Mouse (Mus musculus): Measurements from ENCODE around the gene Nsun4. TPM values are rescaled to one million over a fixed set of nuclear protein-coding genes. Genes with fewer than 3 reads are reported as not detected.

The Nsun4 gene
- polyA plus RNA-seq, 1 experiment, result 22.6 TPM

DNA sequence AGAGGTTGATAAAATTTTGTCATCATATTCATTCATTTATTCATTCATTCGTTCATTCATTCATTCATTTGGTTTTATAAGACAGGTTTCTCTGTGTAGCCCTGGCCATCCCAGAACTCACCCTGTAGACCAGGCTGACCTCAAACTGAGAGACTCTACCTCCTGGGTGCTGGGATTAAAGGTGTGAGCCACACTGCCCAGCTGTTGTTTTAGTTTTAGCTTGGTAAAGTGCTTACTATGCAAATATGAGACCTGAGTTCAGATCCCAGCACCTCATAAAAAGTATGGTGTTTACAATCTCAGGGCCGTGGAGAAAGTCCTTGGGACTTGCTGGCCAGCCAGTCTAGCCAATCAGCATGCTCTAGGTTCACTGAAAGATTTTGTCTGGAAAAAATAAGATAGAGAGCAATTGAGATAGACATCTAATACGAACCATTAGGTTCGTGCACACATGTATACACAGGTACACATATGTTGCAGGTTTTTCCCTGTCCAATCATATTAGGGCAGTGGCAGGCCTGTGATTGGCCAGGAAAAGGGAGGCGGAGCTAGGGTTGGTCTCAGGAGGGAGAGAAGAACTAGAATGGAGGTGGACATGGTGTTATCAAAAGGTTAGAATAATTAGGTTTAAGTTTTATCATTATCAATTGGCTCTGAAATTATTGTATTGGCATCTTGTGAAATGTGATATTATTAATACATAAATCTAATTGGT, 5.5 kb upstream of the Nsun4 start:
- no peak overlapping the region for H3K27ac ChIP-seq (replicated peaks; ENCODE audit: low read depth, low read length)
- H3K4me3 ChIP-seq (ENCODE audit: insufficient read depth, low read depth, low read length), result no peak overlapping the region
- no peaks in the 10 kb centered on the region for H3K4me1 ChIP-seq (ENCODE audit: control insufficient read depth, insufficient read depth, insufficient read length, low read length)

DNA sequence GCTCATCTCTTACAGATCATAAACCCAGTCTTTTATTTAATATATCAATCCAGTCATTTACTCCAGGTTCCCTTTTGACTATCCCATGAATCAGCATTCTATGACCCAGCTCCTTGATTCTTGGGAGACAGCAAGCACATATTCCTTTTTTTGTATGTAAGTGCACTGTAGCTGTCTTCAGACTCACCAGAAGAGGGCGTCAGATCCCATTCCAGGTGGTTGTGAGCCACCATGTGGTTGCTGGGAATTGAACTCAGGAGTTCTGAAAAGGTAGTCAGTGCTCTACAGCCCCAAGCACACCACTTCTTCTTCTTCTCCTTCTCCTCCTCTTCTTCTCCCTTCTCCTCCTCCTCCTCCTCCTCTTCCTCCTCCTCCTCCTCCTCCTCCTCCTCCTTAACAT, 3.9 kb upstream of the Nsun4 start:
- no peak overlapping the region for H3K27ac ChIP-seq (replicated peaks; ENCODE audit: low read depth, low read length)
- no peak overlapping the region for H3K4me3 ChIP-seq (ENCODE audit: insufficient read depth, low read depth, low read length)
- peaks cover under 1% of the 10 kb centered on the region; the same call in 1 of the 2 replicates for H3K4me1 ChIP-seq (ENCODE audit: control insufficient read depth, insufficient read depth, insufficient read length, low read length)

- H3K27ac ChIP-seq (replicated peaks; ENCODE audit: low read depth, low read length), result peak overlapping the region; percentile 93
- H3K4me3 ChIP-seq (ENCODE audit: insufficient read depth, low read depth, low read length), result peak overlapping the region; percentile 83
- peaks cover 3% of the 10 kb centered on the region; the same call in 1 of the 2 replicates for H3K4me1 ChIP-seq (ENCODE audit: control insufficient read depth, insufficient read depth, insufficient read length, low read length)
Observed at GRCm38 (mm10) chr4:116052526-116053293, 966 bp downstream of the Nsun4 start.

- no peak overlapping the region for H3K4me3 ChIP-seq (ENCODE audit: insufficient read depth, low read depth, low read length)
- H3K27ac ChIP-seq (replicated peaks; ENCODE audit: low read depth, low read length), result no peak overlapping the region
- peaks cover 3% of the 10 kb centered on the region; the same call in 1 of the 2 replicates for H3K4me1 ChIP-seq (ENCODE audit: control insufficient read depth, insufficient read depth, insufficient read length, low read length)
Observed at GRCm38 (mm10) chr4:116049211-116049610, 4.5 kb downstream of the Nsun4 start.

- H3K27ac ChIP-seq (replicated peaks; ENCODE audit: low read depth, low read length), result no peak overlapping the region
Observed at GRCm38 (mm10) chr4:116048130-116048920, 5.4 kb downstream of the Nsun4 start.

DNA sequence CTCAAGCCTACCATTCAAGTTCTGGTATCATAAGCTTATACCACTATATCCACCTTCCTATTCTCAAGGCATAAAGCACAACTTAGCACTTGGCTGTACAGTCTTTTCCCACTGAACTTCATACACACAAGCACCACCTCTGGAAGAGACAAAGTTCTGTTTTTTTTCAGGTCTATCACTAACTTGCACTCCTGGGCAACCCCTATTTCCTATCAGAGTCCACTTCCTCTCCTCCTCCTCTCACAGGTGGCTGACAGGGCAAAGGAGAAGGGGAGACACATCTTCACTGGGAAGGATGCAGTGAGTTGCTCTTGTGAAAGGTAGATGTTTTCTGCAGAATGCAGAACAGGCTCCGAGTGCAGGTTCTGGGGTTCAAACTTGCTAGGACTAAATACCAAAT, 6.0 kb downstream of the Nsun4 start:
- H3K27ac ChIP-seq (replicated peaks; ENCODE audit: low read depth, low read length), result no peak overlapping the region

More at GRCm38 (mm10) chr4:116048130-116048920, 5.4 kb downstream of the Nsun4 start:
- Histone ChIP-seq H3K4me3 (ENCODE audit: insufficient read depth, low read depth, low read length) (no peak overlapping the region), H3K4me1 (ENCODE audit: control insufficient read depth, insufficient read depth, insufficient read length, low read length) (peaks cover 3% of the 10 kb centered on the region; the same call in 1 of the 2 replicates)

DNA sequence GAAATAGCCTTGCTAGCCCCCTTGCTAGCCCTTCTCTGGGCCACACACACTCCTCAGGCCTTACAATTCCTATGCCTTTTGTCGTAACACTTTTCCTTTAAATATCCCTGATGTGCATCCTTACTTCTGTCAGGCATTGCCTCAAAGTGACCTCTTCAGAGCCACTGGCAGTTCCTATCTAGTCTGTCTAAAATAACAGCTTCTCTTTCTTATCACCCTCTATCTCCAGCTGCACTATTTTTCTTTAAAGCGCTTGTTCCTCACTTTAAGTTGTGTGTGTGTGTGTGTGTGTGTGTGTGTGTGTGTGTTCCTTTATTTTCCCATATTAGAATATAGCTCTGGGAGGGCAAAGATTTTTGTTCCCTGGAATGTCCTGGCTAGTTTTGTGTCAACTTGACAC, 7.1 kb downstream of the Nsun4 start:
- Histone ChIP-seq H3K4me3 (ENCODE audit: insufficient read depth, low read depth, low read length) (no peak overlapping the region), H3K27ac (replicated peaks; ENCODE audit: low read depth, low read length) (no peak overlapping the region), H3K4me1 (ENCODE audit: control insufficient read depth, insufficient read depth, insufficient read length, low read length) (no peaks in the 10 kb centered on the region)

More for the DNA sequence above, 6.0 kb downstream of the Nsun4 start:
- peaks cover 3% of the 10 kb centered on the region; the same call in 1 of the 2 replicates for H3K4me1 ChIP-seq (ENCODE audit: control insufficient read depth, insufficient read depth, insufficient read length, low read length)
- no peak overlapping the region for H3K4me3 ChIP-seq (ENCODE audit: insufficient read depth, low read depth, low read length)

- Histone ChIP-seq H3K4me3 (ENCODE audit: insufficient read depth, low read depth, low read length) (no peak overlapping the region), H3K27ac (replicated peaks; ENCODE audit: low read depth, low read length) (no peak overlapping the region), H3K4me1 (ENCODE audit: control insufficient read depth, insufficient read depth, insufficient read length, low read length) (no peaks in the 10 kb centered on the region)
Observed at GRCm38 (mm10) chr4:116042186-116042585, 11.5 kb downstream of the Nsun4 start.

DNA sequence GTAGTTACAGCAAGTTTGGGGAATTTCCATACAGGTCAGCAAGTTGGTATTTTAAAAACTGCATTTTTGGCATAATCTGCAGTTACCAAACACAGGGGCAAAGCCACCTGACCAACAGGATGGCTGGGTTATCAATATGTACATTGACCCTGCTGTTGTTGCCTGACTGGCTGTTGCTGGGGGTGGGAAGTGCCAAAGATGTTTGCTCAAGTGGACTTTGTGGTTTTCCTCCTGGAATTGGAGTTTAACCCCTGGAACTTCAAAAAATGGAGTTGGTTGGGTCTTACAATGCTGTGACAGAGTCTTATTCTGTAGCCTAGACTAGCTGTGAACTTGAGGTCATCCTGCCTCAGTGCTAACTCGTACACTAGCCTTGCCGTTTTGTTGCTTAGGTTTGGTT, 13.2 kb downstream of the Nsun4 start:
- Histone ChIP-seq H3K27ac (replicated peaks; ENCODE audit: low read depth, low read length) (no peak overlapping the region), H3K4me1 (ENCODE audit: control insufficient read depth, insufficient read depth, insufficient read length, low read length) (no peaks in the 10 kb centered on the region), H3K4me3 (ENCODE audit: insufficient read depth, low read depth, low read length) (no peak overlapping the region)

- Histone ChIP-seq H3K27ac (replicated peaks; ENCODE audit: low read depth, low read length) (no peak overlapping the region), H3K4me1 (ENCODE audit: control insufficient read depth, insufficient read depth, insufficient read length, low read length) (no peaks in the 10 kb centered on the region), H3K4me3 (ENCODE audit: insufficient read depth, low read depth, low read length) (no peak overlapping the region)
Observed at GRCm38 (mm10) chr4:116033374-116033773, 20.3 kb downstream of the Nsun4 start.

- no peaks in the 10 kb centered on the region for H3K4me1 ChIP-seq (ENCODE audit: control insufficient read depth, insufficient read depth, insufficient read length, low read length)
- no peak overlapping the region for H3K4me3 ChIP-seq (ENCODE audit: insufficient read depth, low read depth, low read length)
- no peak overlapping the region for H3K27ac ChIP-seq (replicated peaks; ENCODE audit: low read depth, low read length)
Observed at GRCm38 (mm10) chr4:116032906-116033305, 20.8 kb downstream of the Nsun4 start.

- H3K27ac ChIP-seq (replicated peaks; ENCODE audit: low read depth, low read length), result no peak within 1 kb of the TSS
- H3K4me1 ChIP-seq (ENCODE audit: control insufficient read depth, insufficient read depth, insufficient read length, low read length), result no peaks in the 10 kb centered on the region
- peak within 1 kb of the TSS; percentile 58 for H3K4me3 ChIP-seq (ENCODE audit: insufficient read depth, low read depth, low read length)
Observed at GRCm38 (mm10) chr4:116017902-116018746, 35.6 kb downstream of the Nsun4 start, which contains the start of gene Faah. TSS of gene Faah (minus strand) at chr4:116017926.

- H3K4me3 ChIP-seq (ENCODE audit: insufficient read depth, low read depth, low read length), result peak overlapping the region; percentile 58
- no peak overlapping the region for H3K27ac ChIP-seq (replicated peaks; ENCODE audit: low read depth, low read length)
- H3K4me1 ChIP-seq (ENCODE audit: control insufficient read depth, insufficient read depth, insufficient read length, low read length), result no peaks in the 10 kb centered on the region
Observed at GRCm38 (mm10) chr4:116017300-116017901, 36.3 kb downstream of the Nsun4 start.

GRCm38 (mm10) chr4:116016862-116017299, 36.8 kb downstream of the Nsun4 start:
- Histone ChIP-seq H3K4me1 (ENCODE audit: control insufficient read depth, insufficient read depth, insufficient read length, low read length) (no peaks in the 10 kb centered on the region), H3K27ac (replicated peaks; ENCODE audit: low read depth, low read length) (no peak overlapping the region), H3K4me3 (ENCODE audit: insufficient read depth, low read depth, low read length) (peak overlapping the region; percentile 58)
